Mouse (Mus musculus): ENCODE measurements at regions not wholly inside any gene's neighbourhood (a gene's known extent, or its start where the extent isn't known, plus 50 kb on each side); places are given as distances from the start of the nearest gene placed in this dataset.
"Not testable (repeated sequence)": the region's sequence is repeated elsewhere in the genome, so short reads cannot be mapped to it uniquely, and the experiment has no call there.

DNA sequence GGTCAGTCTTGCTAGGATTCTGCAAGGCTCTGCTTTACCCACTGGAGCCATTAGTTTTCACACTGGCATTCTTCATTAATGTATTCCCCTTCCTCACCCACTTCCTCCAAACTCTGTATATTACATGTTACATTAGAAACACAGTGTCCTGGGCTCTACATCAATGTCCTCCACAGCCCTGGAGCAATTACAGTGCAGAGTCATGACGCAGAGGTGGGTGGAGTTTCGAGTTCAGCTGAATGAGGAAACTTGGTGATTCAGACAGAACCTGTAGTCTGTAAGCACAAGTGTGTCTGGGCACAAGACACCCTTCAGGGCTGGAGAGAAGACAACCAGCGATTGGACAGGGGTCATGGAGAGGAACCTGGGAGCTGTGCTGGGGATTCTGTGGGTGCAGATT is 715.0 kb upstream of the Olfr1507 start:
- not testable (repeated sequence) for DNase-seq (ENCODE audit: low spot score in 2 of 2)

DNA sequence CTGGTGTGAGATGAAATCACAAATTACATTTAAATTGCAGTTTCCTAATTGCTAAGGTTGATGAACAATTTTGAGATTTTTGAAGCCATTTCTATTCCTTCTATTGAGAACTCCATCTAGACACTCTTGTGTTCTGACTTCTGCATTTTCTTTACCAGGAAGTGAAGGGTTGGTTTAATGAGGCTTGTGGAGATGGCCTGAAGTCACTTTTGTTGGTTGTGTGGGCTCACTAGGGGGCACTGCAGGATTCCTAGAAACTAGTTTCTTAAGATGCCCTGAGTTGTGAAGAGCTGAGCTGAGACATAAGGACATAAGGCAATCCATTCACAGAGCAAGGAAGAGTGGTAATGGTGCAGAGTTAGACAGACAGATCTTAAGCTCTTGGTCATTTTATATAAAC is 713.7 kb upstream of the Olfr1507 start:
- DNase-seq (ENCODE audit: low spot score in 2 of 2): not testable (repeated sequence)

DNA sequence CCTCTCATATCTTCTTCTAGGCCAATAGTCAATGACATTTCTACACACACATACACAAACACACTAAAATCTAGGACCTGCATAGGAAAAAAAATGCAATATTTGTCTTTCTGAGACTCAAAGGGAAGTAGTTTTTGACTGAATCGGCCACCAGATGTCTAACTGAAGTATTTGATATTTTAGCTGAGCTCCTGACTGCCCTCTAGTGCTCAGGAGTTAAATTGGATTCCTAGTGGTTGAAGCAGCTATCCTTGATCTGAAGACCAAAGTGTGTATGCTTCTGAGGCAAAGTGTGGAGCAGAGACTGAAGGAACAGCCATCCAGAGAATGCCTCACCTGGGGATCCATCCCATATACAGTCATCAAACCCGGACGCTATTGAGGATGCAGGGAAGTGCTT is 695.4 kb upstream of the Olfr1507 start:
- DNase-seq (ENCODE audit: low spot score in 2 of 2): not testable (repeated sequence)

DNA sequence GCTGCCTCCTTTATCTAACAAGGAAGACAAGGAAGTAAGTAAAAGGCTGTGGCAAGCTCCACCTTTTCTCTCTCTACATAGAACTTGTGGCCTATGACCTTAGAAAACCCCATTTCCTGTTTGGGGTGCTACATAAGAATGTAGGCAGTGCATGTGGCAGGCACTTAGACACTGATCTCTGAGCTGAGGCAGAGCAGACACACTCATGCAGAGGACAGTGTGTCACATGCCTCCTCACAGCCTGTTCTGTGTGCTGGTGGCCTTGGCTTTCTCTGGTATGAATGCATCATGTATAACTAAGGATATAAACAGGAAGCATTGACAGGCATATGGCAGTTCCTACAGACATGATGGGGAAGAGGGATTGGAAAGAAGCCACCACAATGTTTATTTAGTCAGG is 678.5 kb upstream of the Olfr1507 start:
- DNase-seq (ENCODE audit: low spot score in 2 of 2): not testable (repeated sequence)

DNA sequence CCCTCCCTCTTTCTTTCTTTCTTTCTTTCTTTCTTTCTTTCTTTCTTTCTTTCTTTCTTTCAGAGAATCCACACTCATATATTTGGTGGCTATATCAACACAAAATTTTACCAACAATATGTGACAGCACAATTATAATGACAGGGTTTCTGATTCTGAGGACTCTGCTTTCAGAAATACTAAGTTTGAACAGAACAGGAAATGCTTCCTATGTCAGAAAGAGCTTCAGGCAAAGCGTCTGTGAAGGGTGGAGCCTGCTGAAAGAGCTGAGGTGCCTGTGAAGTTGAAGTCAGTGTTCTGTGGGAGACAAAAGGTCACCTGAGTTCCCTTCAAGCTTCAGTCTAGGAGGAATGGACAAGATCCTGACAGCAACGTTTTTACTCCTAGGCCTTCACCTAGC is 670.8 kb upstream of the Olfr1507 start:
- not testable (repeated sequence) for DNase-seq (ENCODE audit: low spot score in 2 of 2)

DNA sequence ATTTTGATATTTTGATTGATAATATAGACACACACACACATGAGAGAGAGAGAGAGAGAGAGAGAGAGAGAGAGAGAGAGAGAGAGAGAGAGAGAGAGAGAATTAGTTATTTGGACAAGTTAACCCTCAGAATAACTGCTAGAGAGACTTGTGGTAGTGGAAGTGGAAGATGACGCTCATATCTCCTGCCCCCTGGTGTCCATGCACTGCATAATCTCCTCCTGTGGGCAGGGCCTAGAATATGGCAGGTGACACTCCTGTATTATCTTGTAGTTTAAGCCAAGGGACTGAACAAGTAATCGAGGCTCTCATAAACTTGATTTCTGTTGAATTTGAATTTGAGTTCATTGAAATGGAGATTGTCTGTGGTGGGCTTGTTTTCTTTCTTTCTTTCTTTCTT is 663.5 kb upstream of the Olfr1507 start:
- DNase-seq (ENCODE audit: low spot score in 2 of 2): not testable (repeated sequence)

DNA sequence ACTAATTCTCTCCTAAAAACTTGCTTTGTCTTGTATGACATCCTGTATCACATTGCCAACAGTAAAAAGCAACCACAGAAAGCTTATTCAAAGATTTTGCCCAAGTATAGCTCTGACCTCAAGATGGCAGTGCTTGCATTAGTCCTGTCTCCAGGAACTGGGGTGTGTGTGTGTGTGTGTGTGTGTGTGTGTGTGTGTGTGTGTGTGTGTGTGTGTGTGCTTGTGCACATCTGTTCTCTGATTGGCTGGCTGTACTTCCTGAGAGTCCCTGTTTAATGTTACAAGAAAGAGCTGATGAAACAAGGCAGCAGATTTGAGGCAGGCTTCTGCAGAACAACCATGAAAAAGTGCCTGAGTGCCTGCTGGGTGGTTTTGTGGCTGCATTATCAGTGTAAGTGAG is 639.2 kb upstream of the Olfr1507 start:
- DNase-seq (ENCODE audit: low spot score in 2 of 2): not testable (repeated sequence)

DNA sequence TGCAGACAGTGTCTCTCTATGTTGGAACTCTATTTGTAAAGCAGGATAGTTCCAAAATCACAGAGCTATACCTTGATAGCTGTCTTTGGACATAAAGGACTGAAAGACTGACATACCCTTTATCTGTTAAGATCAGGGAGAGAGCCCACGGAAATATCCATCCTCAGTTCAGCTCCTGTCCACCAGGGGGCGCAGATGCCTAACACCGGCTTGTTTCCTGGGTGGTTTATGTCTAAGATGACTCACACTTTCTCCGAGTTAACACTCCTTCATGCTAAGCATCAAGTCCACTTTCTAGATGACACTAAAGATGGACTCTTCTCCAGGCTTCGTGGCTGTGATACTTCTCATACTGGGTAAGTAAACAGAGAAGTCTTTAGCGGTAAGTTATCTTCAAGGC is 636.8 kb upstream of the Olfr1507 start:
- peak in 1 of 2 experiments; percentile 3 for DNase-seq (ENCODE audit: low spot score in 2 of 2)

DNA sequence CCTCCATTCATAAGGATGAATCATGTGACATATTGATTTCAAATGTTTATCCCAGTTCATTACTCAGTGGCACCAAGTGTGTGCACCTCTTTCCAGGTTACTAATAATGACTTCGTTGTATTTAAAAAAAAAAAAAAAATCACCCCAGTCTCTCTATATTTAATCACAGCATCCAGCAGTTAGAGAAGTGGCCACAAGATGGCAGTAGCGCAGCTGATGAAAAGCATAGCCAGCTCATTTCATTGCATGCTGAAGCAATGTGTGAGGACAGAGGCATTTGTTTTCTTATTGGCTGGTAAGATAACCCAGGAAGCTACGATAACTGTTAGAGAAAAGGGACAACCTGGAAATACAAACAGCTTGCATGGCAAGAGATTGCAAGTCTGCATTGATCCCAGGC is 626.2 kb upstream of the Olfr1507 start:
- not testable (repeated sequence) for DNase-seq (ENCODE audit: low spot score in 2 of 2)

DNA sequence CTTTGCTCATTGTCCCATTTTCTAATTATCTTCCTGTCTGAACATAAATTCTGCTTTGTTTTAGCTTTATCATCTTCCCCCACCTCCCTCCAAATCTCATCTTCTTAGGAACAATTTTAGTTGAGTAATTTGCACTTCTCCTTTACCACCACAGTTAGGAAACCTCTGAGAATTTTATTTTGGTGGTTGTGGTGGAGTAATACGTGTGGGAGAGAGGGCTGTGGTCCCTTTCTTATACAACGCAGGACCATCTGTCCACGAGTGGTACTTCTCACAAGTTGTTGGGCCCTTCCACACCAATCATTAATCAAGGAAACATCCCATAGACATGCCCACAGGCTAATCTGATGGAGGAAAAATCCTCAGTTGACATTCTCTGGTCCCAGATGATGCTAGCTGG is 614.2 kb upstream of the Olfr1507 start:
- not testable (repeated sequence) for DNase-seq (ENCODE audit: low spot score in 2 of 2)

DNA sequence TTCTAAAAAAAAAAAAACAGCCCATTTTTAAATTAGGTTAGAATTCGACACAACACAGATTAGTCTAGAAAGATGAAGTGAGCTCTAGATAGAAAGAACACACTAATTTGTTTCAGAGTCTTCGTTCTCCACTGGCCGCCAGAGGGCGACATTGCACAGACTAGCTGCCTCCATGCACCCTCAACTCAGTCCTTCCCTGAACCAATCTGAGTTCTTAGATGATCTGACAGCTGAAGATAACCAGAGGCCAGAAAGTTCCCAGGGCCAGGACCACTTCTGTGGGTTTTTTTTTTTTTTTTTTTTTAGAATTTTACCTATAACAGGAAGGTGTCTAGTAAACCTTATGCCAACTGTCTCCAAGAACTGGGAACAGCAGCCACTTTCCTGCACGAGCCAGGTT is 605.8 kb upstream of the Olfr1507 start:
- not testable (repeated sequence) for DNase-seq (ENCODE audit: low spot score in 2 of 2)

DNA sequence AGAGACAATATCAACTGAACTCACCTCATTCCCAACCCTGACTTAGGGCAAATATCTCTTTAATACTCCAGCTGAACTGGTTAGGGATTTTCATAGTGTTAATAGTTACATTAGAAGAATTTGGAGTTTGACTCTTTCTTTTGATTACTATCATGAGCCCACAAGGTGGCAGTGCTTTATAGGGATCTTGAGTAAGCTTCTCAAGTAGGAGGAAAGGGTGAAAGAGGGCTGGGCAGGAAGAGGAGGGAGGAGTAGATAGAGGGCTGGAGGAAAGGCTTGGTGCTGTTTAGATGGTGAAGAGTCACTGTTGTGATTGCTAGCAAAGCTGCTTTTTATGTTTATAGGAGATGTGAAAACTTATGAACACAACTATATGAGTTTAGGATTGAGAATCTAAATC is 595.4 kb upstream of the Olfr1507 start:
- not testable (repeated sequence) for DNase-seq (ENCODE audit: low spot score in 2 of 2)

DNA sequence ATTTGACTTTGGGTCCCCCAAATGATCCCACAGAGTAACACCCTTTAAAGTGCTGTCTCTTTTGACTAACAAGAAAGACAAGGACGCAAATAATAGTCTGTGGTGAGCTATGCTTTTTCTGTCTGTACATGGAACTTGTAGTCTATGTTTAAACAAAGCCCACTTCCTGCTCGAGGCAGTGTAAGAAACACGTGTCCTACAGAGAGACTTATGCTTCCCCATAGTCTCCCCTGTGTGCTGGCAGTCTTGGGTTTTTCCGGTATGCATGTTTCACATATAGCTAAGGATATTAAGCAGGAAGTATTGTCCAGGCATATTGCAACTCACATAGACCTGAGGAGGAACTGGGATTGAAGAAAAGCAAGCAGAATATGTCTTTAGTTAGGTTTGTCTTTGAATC is 586.3 kb upstream of the Olfr1507 start:
- DNase-seq (ENCODE audit: low spot score in 2 of 2): not testable (repeated sequence)

DNA sequence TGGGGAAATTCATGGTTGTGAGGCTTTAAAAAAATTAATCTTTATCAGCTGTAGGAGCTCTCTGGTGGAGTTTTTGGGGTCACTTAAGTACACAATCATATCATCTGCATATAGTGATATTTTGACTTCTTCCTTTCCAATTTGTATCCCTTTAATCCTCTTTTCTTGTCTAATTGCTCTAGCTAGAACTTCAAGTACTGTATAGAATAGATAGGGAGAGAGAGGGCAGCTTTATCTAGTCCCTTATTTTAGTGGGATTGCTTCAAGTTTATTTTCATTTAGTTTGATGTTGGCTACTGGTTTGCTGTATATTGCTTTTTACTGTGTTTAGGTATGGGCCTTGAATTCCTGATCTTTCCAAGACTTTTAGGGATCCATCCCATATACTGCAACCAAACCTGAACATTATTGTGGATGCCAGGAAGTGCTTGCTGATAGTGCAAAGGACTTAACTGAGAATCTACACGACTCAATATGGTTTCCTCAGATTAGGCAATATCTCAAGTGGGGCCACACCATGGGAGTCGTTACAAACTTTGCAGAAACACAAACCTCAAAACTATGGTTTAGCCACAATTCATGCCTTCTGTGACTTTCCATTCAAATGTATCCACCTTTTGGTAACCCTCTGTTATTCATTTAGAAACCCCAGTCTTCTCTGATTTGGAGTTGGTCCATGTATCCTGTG is 585.6 kb upstream of the Olfr1507 start:
- not testable (repeated sequence) for DNase-seq (ENCODE audit: low spot score in 2 of 2)

DNA sequence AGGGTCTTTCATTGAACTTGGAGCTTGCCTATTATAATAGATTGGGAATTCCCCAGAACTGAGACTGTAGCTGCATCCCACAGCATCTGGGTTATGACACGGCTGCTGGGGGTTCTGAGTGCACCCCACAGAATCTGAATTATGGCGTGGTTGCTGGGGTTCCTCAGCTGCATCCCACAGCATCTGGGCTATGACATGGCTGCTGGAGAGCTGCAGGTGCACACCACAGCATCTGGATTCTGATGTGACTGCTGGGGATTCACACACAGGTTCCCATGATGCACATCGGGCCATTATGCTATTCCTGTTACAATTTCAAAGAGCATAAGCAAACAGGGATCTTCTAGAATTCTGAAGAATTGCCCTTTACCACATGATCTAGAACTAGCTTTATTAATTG is 585.0 kb upstream of the Olfr1507 start:
- not testable (repeated sequence) for DNase-seq (ENCODE audit: low spot score in 2 of 2)

DNA sequence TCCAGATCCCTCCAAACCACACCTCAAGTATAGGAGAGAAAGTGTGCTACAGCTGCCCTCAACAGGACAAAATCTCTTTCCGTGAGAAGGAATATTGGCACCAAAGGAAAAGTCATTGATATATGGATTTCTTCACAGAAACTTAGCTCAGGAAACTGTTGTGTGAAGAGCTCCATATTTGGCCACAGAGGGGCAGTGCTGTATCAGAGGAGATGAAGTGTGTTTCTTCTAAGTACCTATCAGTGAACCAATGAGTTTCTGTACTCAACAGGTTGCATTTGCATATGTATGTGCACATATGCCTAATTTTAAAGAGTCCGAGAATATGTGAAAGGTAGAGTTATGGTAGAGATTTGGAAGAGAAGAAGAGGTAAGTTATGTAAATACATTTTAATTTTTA is 580.4 kb upstream of the Olfr1507 start:
- not testable (repeated sequence) for DNase-seq (ENCODE audit: low spot score in 2 of 2)

DNA sequence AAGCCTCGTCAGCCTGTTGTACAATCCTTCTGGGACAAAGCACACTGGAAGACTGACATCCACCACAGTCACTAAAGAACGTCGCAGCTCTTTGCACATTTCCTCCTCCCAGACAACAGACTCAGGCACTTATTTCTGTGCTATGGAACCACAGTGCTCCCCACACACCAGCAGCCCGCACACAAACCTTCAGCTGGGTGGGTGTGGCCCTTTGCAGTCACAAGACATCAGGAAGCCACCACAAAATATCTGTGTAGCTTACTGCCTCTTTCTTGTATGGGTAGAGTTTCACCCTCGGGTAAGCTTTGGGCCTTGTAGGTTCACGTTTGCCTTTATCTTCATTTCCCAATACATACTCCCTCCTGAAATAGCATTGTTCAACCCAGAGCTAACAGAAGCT is 577.6 kb upstream of the Olfr1507 start:
- not testable (repeated sequence) for DNase-seq (ENCODE audit: low spot score in 2 of 2)

DNA sequence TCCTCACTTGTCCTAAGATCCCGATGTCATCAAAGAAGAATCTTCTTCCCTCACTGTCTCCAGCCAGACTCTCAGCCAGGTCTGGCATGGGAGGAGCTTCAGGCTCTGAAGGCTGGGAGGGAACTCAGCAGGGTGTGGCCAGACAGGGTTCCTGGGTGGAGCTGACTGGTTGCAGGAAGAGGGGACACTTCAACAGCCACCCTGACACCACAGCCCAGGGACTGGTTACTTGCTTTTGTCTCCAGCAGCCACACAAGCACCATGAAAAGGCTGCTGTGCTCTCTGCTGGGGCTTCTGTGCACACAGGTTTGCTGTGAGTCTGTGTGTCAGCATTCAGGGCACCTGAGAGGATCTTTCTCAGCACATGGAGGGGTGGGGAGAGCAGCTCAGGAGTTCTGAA is 577.0 kb upstream of the Olfr1507 start:
- DNase-seq (ENCODE audit: low spot score in 2 of 2): not testable (repeated sequence)

DNA sequence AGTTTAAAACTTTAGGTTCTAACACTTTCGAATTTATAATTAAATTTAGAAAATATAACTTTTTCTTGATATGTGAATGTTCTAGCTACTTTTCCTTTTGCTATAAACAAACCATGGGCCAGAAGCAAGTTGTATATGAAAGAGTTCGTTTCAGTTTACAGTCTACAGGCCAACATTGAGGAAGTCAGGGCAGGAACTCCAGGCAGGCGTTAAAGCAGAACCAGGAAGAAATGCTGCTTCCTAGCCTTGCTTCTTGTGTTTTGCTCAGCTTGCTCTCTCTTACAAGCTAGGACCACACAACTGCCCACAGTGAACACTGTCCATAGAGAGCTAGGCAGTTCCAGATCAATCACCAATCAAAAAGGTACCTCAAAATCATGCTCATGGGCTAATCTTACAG is 558.9 kb upstream of the Olfr1507 start:
- not testable (repeated sequence) for DNase-seq (ENCODE audit: low spot score in 2 of 2)

DNA sequence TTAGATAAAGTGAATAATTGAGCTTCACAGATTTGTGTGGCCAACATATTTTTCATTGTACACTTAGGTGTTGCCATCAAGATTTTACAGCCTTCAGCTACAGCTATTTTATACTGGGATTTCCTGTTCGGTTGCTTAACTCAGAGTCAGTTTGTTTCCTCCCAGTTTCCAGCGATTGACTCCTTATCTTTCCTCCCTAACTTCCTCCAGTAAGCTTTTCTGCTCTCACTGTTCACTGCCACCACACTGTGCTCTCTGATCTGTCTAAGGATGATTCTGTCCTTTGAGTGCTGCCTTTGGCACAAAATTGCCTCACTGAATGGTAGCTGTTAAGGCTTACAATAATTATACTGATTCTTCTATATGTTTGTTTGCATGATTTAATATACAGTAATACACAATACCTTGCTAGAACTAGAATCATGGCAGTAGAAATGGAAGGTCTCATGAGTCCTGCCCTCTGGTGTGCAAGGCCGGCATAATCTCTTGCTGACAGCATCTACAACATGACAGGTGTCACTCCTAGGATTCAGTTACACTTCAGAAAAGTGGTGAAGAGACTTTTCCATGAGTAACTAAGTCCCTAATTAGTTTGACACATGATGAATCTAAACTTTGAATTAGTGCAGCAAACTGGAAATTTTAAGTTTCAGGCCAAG is 558.0 kb upstream of the Olfr1507 start:
- DNase-seq (ENCODE audit: low spot score in 2 of 2): not testable (repeated sequence)

DNA sequence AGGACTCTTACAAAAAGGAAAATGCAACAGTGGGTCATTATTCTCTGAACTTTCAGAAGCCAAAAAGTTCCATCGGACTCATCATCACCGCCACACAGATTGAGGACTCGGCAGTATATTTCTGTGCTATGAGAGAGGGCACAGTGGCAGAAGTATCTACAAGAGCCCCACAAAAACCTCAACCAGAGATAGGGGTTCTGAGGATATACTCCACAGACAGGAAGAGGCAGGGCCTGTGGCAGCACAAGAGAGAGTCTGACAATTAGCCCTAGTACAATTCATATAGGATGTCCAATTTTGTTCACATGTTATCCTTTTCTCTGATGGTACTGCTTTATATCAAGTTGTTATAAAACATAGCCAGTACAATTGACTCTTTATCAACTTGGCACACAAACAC is 552.1 kb upstream of the Olfr1507 start:
- not testable (repeated sequence) for DNase-seq (ENCODE audit: low spot score in 2 of 2)

DNA sequence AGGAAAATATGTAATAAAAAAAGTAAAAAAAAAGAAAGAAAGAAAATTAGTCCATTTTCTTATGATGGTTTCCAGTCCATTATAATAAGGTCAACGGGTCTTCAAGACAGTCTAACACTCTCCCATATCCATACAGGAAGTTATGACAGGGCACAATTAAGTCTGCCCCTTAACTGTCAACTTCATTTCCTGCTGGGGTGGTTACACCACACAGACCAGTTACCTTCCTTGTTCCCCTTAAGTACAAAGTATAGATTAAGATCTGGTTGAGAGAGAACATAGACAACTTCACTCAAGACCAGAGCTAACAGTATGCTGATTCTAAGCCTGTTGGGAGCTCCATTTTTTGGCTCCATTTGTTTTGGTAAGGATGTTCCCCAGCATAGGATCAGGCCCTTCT is 551.4 kb upstream of the Olfr1507 start:
- DNase-seq (ENCODE audit: low spot score in 2 of 2): not testable (repeated sequence)

DNA sequence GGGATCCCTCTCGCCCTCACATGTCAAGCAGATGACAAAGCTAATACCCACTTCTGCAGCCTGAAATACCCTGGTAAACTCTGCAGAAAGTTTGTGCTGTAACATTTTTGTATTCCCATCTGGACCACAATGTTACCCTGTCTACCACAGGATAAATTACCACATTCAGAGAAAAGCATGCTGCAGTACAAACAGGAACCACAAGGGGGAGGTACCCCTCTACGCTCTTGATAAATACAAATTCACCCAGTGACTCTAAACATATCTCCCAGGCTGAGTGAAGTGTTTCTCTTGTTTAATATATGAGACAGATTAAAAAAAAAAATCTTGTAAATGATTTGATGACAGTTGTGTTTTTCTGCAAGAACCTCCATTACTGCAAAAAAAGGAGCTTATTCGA is 549.8 kb upstream of the Olfr1507 start:
- not testable (repeated sequence) for DNase-seq (ENCODE audit: low spot score in 2 of 2)

Data from adrenal gland, postnatal 4 days (tissue).